Mouse (Mus musculus) E14TG2a.4 (cell line): ENCODE results near the gene Polr3k.

Experiments
- CTCF ChIP-seq: conservative IDR thresholded peaks from 2 replicates; pipeline ENCODE4 v1.5.1; 2014; ENCODE audit warnings: low read length
- POU5F1 ChIP-seq: IDR thresholded peaks from 2 replicates; pipeline ENCODE4 v1.6.1; 2014; ENCODE audit warnings: low read length, borderline replicate concordance

GRCm38 (mm10) chr2:181845709-181846394 is 18.3 kb upstream of the Polr3k start:
- no peak for TF ChIP-seq CTCF
- no peak for TF ChIP-seq POU5F1
